Comparison of ENCODE assay signal across 9 mouse cellular contexts in the genomic region with DNA sequence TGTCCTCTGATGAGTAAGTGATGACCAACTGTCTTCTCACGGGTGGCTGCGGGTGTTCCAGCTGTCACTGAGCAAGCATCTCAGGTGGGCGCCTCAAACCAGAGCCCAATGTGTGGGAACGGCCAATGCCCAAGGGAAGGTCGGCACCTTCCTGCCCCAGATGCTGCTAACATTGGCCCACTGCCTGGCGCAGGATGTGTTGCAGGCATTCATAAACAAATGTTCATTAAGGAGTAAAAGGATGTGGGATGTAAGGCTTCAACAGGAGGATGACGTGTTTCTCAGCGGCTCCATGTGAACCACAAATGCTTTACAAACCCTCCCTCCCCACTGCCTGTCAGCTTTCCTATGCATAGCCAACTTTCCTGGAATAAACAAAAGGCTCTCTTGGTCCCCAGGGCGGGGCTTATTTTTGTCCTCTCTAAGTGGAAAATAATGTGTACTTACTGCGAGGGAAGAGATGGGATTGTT. TPM values are rescaled to one million over a fixed set of nuclear protein-coding genes. Genes with fewer than 3 reads are reported as not detected.
DNase-seq lines count a peak whose midpoint lies in the region; ATAC-seq lines count a peak whose summit lies in the region.
"Had no signal": no experiment of that assay in that cellular context is flagged by ENCODE, and none has a peak within 500 bp of the region (broad histone marks: within the 10 kb centered on the region; RNA-seq: fewer than 3 reads in every experiment).

No protein-coding gene starts in this region.

- peak overlapping the region; percentile 28 for H3K4me3 ChIP-seq in kidney, embryonic 15.5 days (replicated peaks)
- H3K4me3 ChIP-seq in heart, embryonic 13.5 days, result peak overlapping the region; percentile 41
- H3K4me3 ChIP-seq in liver, embryonic 13.5 days (replicated peaks), result no peak overlapping the region

- H3K9me3 ChIP-seq in kidney, embryonic 15.5 days (replicated peaks), result no peaks in the 10 kb centered on the region
- H3K9me3 ChIP-seq in heart, embryonic 13.5 days, result no peaks in the 10 kb centered on the region
- no peaks in the 10 kb centered on the region for H3K9me3 ChIP-seq in liver, embryonic 13.5 days (replicated peaks)

- WGBS in kidney, embryonic 15.5 days, result 65% methylated on average over 10 of the region's 10 CpGs
- 59% methylated on average over 10 of the region's 10 CpGs for WGBS in heart, embryonic 13.5 days
- WGBS in liver, embryonic 13.5 days (ENCODE audit: insufficient replicate concordance), result 60% methylated on average over 10 of the region's 10 CpGs

- H3K27me3 ChIP-seq in kidney, embryonic 15.5 days, result no peaks in the 10 kb centered on the region
- peaks cover 10% of the 10 kb centered on the region for H3K27me3 ChIP-seq in heart, embryonic 13.5 days (replicated peaks)
- peaks cover 19% of the 10 kb centered on the region for H3K27me3 ChIP-seq in liver, embryonic 13.5 days

- H3K4me1 ChIP-seq in kidney, embryonic 15.5 days, result peaks cover 65% of the 10 kb centered on the region
- H3K4me1 ChIP-seq in heart, embryonic 13.5 days, result peaks cover 70% of the 10 kb centered on the region
- peaks cover 7% of the 10 kb centered on the region for H3K4me1 ChIP-seq in liver, embryonic 13.5 days (replicated peaks)

- no peaks in the 10 kb centered on the region for H3K36me3 ChIP-seq in kidney, embryonic 15.5 days
- H3K36me3 ChIP-seq in heart, embryonic 13.5 days, result no peaks in the 10 kb centered on the region
- no peaks in the 10 kb centered on the region for H3K36me3 ChIP-seq in liver, embryonic 13.5 days

- intact Hi-C loops in left cerebral cortex, postnatal 14 days (cut with DNase I), result no loop called here

- no peak for ATAC-seq in kidney, embryonic 15.5 days (replicated peaks; ENCODE audit: low FRiP score)
- ATAC-seq in heart, embryonic 13.5 days (ENCODE audit: extremely low read depth, insufficient number of reproducible peaks, low FRiP score, low TSS enrichment), result no peak
- ATAC-seq in liver, embryonic 13.5 days (ENCODE audit: low read depth), result no peak
- no peak for ATAC-seq in granulocyte monocyte progenitor cell, adult 5-6 weeks (replicated peaks; ENCODE audit: poor library complexity, severe bottlenecking)

- no peak overlapping the region for H3K9ac ChIP-seq in kidney, embryonic 15.5 days
- peak overlapping the region; percentile 58 for H3K9ac ChIP-seq in heart, embryonic 13.5 days
- H3K9ac ChIP-seq in liver, embryonic 13.5 days, result no peak overlapping the region

- no peak for DNase-seq in kidney, adult 11 months
- peak; percentile 30 for DNase-seq in R1 (ENCODE audit: low read depth, low spot score)
- no peak for DNase-seq in liver, embryonic 13.5 days
- DNase-seq in left cerebral cortex, postnatal 14 days (ENCODE audit: low spot score in 2 of 2), result no peak
- no peak for DNase-seq in adrenal gland, adult 18-20 months (ENCODE audit: low spot score in 2 of 2)

- peak overlapping the region; percentile 55 for H3K4me2 ChIP-seq in kidney, embryonic 15.5 days
- H3K4me2 ChIP-seq in heart, embryonic 13.5 days, result peak overlapping the region; percentile 64
- 0 out of 2 replicates have a peak overlapping the region, but pooled peaks have one; percentile 24 for H3K4me2 ChIP-seq in liver, embryonic 13.5 days

- H3K27ac ChIP-seq in kidney, embryonic 15.5 days, result peak overlapping the region; percentile 71
- peak overlapping the region; percentile 61 for H3K27ac ChIP-seq in heart, embryonic 13.5 days (replicated peaks)
- no peak overlapping the region for H3K27ac ChIP-seq in liver, embryonic 13.5 days

RNA-seq across cellular contexts. Expression of a gene that starts 5.4 kb away (rescaled TPM):
- polyA plus RNA-seq in kidney, embryonic 15.5 days (2015; fragmentation: Nextera tagmentation; extraction: Ambion mirVana), result 5.9 and 7.2 TPM in 2 replicates
- polyA plus RNA-seq in heart, embryonic 13.5 days (2015; fragmentation: Nextera tagmentation; extraction: Ambion mirVana), result 5.5 and 7.1 TPM in 2 replicates
- 1.1 and 1.4 TPM in 2 replicates for polyA plus RNA-seq in liver, embryonic 13.5 days (2015; fragmentation: Nextera tagmentation; extraction: Ambion mirVana)
- 1 to 10 TPM; 6.8 to 9.8 TPM for total RNA-seq in left cerebral cortex, postnatal 14 days (2021)
- 10 to 100 TPM; 15.9 to 17.2 TPM for total RNA-seq in adrenal gland, adult 18-20 months (2021)
- not detected in 2 replicates for total RNA-seq in granulocyte monocyte progenitor cell, adult 5-6 weeks (2014; fragmentation: Nextera tagmentation)
- total RNA-seq in granulocyte monocyte progenitor cell, adult 5-6 weeks (2017), result not detected in 2 replicates
- total RNA-seq: hematopoietic stem cell, adult 5-6 weeks had no signal

RNA-seq across cellular contexts. Expression of a gene that starts 14.5 kb away (rescaled TPM):
- 26.7 and 32.9 TPM in 2 replicates for polyA plus RNA-seq in kidney, embryonic 15.5 days (2015; fragmentation: Nextera tagmentation; extraction: Ambion mirVana)
- 18.9 and 19.1 TPM in 2 replicates for polyA plus RNA-seq in heart, embryonic 13.5 days (2015; fragmentation: Nextera tagmentation; extraction: Ambion mirVana)
- 8.3 and 9.4 TPM in 2 replicates for polyA plus RNA-seq in liver, embryonic 13.5 days (2015; fragmentation: Nextera tagmentation; extraction: Ambion mirVana)
- 10 to 100 TPM; 38.2 to 40.0 TPM for total RNA-seq in left cerebral cortex, postnatal 14 days (2021)
- total RNA-seq in adrenal gland, adult 18-20 months (2021), result 10 to 100 TPM; 30.1 to 33.1 TPM
- 29.7 and 34.6 TPM in 2 replicates for total RNA-seq in granulocyte monocyte progenitor cell, adult 5-6 weeks (2014; fragmentation: Nextera tagmentation)
- total RNA-seq in granulocyte monocyte progenitor cell, adult 5-6 weeks (2017), result 18.6 and 21.0 TPM in 2 replicates

RNA-seq across cellular contexts. Expression of a gene that starts 31.5 kb away (rescaled TPM):
- 13.6 and 18.2 TPM in 2 replicates for polyA plus RNA-seq in kidney, embryonic 15.5 days (2015; fragmentation: Nextera tagmentation; extraction: Ambion mirVana)
- 7.3 and 8.8 TPM in 2 replicates for polyA plus RNA-seq in heart, embryonic 13.5 days (2015; fragmentation: Nextera tagmentation; extraction: Ambion mirVana)
- polyA plus RNA-seq in liver, embryonic 13.5 days (2015; fragmentation: Nextera tagmentation; extraction: Ambion mirVana), result 25.4 and 32.3 TPM in 2 replicates
- total RNA-seq in left cerebral cortex, postnatal 14 days (2021), result 10 to 100 TPM; 12.3 to 14.1 TPM
- 100 to 1,000 TPM in 1 of 2 experiments, 10 to 100 TPM in 1; 92.6 to 128 TPM for total RNA-seq in adrenal gland, adult 18-20 months (2021)
- 85.3 and 107 TPM in 2 replicates for total RNA-seq in granulocyte monocyte progenitor cell, adult 5-6 weeks (2014; fragmentation: Nextera tagmentation)
- 36.0 and 44.8 TPM in 2 replicates for total RNA-seq in granulocyte monocyte progenitor cell, adult 5-6 weeks (2017)

RNA-seq across cellular contexts. Expression of a gene that starts 43.2 kb away (rescaled TPM):
- 5.4 and 8.7 TPM in 2 replicates for polyA plus RNA-seq in kidney, embryonic 15.5 days (2015; fragmentation: Nextera tagmentation; extraction: Ambion mirVana)
- 4.4 and 5.0 TPM in 2 replicates for polyA plus RNA-seq in heart, embryonic 13.5 days (2015; fragmentation: Nextera tagmentation; extraction: Ambion mirVana)
- 8.1 and 8.8 TPM in 2 replicates for polyA plus RNA-seq in liver, embryonic 13.5 days (2015; fragmentation: Nextera tagmentation; extraction: Ambion mirVana)
- 10 to 100 TPM; 13.3 to 13.6 TPM for total RNA-seq in left cerebral cortex, postnatal 14 days (2021)
- 10 to 100 TPM in 1 of 2 experiments, 1 to 10 TPM in 1; 7.3 to 12.4 TPM for total RNA-seq in adrenal gland, adult 18-20 months (2021)
- total RNA-seq in granulocyte monocyte progenitor cell, adult 5-6 weeks (2014; fragmentation: Nextera tagmentation), result 2.2 and 4.8 TPM in 2 replicates
- total RNA-seq in granulocyte monocyte progenitor cell, adult 5-6 weeks (2017), result 2.4 and 5.7 TPM in 2 replicates

Comparison
In these comparisons a context has a peak if more than half of its experiments do, and no peak if none do; other contexts are left out.
1. RNA of a gene that starts 5.4 kb away (total RNA-seq): 15.9 to 17.2 TPM in adrenal gland, adult 18-20 months and 6.8 to 9.8 TPM in left cerebral cortex, postnatal 14 days; not detected in granulocyte monocyte progenitor cell, adult 5-6 weeks; every median in the first group is over 4 times any median in the second.
2. Peak in every context shown above with its lines, with median percentiles within 50 percentile points of each other: H3K4me2 ChIP-seq.